Mouse (Mus musculus): Measurements from ENCODE around the gene Oasl2.
A peak's percentile ranks its signal among the peaks of the same experiment; 100 is the strongest.
"Not testable (repeated sequence)": the region's sequence is repeated elsewhere in the genome, so short reads cannot be mapped to it uniquely, and the experiment has no call there.

Gene Oasl2

GRCm38 (mm10) chr5:114896688-114897373 is at the start of gene Oasl2:
Gene Oasl2 (plus strand): TSS chr5:114896936.
- no peak for DNase-seq

DNA sequence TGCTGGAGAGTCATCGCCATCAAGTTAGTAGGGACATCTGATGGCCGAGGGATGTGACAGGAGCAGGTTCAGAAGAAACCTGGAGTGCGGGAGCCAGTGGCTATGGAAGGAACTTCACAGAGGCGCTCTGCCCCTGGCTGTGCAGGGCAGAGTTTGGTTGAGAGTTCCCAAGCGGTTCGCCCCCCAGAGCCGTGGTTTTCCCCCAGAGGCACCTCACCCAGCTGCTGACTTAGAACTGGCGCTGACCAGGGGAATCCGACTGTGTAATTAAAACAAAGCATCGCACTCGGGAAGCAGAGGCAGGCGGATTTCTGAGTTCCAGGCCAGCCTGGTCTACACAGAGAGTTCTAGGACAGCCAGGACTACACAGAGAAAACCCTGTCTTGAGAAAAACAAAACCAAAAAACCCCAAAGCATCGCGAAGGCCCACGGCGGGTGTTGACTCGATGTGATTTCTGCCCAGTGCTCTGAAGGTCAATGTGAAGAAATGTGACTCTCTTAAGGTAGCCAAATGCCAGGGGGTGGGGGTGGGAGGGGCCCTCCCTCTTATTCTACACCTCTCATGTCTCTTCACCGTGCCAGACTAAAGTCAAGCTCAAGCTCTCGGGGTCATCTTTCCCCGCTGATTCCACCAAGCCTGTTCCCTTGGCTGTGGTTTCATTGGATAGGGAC is 45.0 kb upstream of the Oasl2 start:
- no peak for DNase-seq

DNA sequence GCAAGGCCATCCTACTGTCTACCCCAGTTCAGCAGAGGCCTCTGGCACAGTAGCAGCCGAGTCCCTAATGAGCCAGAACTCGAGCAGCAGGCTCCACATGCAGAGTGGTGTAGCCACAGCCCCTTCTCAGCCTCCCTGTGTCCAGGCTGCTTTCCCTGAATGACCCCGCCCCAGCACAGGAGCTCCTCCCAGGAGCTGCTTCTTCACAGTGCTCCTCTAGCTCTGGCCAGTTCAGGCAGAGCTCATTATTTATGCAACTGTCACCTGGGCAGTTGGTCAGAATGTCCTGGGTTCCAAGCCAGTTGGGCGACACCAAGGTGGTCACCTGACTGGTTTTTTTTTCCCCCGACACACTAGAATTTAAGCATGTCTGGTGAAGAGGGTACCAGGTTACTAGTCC is 43.4 kb upstream of the Oasl2 start, which contains the start of gene 4930519G04Rik:
Gene 4930519G04Rik (plus strand): TSS at position 301 of the 400 bp plus-strand sequence.
- DNase-seq, result not testable (repeated sequence)

DNA sequence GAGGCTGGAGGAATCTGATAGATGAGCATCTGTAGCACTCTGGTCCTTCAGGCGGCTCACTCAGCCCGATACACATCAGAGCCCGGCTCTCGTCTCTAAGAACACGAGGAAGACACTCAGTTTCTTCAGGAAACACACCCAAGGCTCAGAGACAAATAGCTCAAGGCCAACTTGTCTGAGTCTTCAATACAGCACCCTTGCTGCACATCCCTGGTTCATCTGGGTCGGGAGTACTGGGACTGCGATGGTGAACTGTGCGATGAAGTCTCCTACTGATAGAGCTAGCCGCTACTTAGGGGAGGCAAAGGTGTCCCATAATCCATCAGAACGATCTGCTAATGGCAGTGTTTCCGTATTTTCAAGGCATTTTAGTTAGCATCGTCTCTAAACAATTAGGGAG is 38.2 kb upstream of the Oasl2 start, which contains the start of gene Gm9936:
Gene Gm9936 (minus strand): TSS at position 101 of the 400 bp plus-strand sequence.
- DNase-seq, result no peak

GRCm38 (mm10) chr5:114859253-114859652 is 37.5 kb upstream of the Oasl2 start:
- DNase-seq, result peak; percentile 82

DNA sequence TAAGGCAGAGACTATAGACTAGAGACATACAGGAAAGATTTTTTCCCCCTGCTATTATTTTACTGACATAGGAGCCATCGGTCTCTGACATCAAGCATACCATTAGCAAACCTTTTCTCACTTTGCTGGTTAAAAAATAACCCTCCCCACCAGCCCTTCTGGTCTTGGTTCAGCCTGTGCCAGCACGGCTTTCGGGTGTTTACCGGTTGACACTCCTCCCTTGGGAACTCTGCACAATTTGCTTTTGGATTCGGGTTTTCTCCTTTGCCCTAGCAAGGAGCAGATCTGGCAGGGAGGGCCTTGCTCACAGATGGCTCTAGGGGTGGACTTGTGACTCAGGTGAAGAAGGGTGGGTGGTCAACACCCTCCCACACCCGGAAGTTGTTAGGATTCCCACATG is 35.0 kb upstream of the Oasl2 start:
- no peak for DNase-seq

DNA sequence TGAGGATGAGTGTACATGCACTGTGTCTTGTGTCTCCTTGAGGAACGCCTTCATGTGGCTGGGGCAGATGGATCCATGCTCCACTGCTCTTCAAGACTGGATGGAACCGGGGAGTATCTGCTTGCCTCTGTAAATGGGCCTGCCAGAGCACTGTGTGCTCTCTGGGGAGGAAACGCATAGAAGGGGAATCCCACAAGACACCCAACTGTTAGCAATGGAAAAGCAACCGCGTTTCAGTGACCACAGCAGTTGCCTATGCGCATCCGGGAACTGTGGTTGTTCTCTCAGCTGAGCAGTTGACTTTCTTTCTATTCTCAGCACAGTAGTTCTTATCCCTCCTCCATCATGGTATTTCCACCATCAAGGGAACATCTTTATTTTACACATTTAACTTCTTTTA is 31.9 kb upstream of the Oasl2 start:
- DNase-seq, result no peak

DNA sequence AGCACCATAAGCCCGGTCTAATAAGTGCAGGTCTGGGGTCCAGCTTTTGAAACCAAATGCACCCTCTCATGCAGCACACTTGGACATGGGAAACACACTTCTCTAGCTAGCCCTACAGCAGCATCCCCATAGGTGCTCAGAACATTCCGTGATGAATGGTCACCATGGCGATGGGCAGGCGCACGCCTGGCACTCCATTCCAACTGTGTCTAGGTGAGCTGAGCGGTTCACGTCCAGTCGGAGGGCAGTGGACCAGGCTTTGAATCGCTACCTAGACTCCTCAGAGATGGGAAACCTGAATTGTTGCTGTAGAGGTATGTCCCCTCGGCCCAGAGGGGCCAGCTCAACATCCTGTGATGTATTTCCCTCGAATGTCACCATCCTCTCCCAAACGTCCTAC is 31.5 kb upstream of the Oasl2 start:
- DNase-seq, result no peak

DNA sequence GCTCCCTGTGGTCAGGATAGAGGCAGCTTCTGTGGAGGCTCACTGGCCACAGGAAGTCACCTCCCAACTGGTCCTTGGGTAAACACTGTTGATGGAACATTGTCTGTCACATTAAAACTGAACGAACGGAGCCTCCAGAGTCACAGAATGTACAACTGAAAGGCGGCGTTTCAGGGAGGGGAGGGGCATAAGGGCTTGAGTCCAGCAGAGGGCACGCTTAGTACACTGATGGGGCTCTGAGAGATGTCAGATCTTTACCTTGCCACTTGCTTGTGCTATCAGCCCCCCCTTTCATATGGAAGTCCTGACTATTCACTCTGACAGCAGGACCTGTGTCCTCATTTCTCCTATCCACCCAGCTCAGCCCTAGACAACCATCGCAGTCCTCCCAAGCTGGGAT is 20.9 kb upstream of the Oasl2 start:
- DNase-seq, result peak; percentile 18

GRCm38 (mm10) chr5:114876331-114876730 is 20.4 kb upstream of the Oasl2 start:
- no peak for DNase-seq

DNA sequence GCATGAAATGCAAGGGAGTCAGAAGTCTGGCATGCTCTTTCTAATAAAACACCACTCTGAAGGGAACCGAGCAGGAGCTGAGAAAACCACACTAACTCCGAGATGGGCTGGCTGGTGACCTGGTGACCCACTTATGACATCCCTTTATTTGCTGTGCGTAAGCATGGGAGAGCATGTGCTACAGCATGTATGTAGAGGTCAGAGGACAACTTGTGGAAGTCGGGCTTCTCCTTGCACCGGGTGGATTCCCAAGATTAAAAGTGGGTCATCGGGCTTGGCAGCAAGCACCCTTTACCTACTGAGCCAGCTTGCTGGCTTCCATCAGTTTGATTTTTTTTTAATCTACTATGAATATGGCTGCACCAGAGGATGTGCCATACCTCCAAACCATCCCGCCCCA is 19.2 kb upstream of the Oasl2 start:
- no peak for DNase-seq

DNA sequence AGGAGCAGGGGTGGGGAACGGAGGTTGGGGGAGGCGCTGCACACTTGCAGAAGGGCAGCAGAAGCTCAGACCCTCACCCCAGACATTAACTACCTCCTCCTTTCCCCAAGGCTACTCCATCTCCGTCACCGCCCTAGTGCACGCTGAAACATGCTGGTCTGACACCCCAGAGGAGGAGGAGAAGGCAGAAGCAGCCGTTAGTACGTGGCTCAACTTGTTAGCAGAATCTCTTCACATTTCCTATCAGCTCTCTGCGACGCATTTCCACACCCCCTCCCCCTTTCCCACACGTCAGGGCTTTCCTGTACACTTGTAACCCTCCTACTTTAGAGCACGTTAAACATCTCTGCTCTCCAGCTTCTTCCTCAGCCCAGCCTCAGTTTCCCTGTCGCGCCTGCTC is 17.3 kb upstream of the Oasl2 start:
- DNase-seq, result no peak

GRCm38 (mm10) chr5:114882319-114882718 is 14.4 kb upstream of the Oasl2 start:
- not testable (repeated sequence) for DNase-seq

- DNase-seq, result no peak
These were observed 13.7 kb upstream of the Oasl2 start for GRCm38 (mm10) chr5:114883022-114883421.

DNA sequence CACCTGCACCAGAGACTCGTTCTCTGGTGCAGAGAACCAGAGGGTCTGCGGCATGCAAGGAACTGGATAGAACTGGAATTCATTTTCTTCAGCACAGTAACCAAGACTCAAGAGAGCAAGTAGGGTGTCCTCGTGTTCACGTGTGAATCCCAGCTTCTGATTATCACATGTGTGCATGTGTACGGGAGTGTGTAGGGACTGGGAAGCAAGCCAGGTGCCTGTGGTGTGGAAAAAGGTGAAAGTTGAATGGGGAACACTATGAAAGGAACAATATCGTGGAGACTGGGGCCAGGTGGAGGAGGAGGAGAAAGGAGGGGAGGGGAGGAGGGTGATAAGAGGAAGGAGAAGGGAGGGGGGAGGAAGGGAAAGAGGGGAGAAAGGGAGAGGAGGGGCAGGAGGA is 9.9 kb upstream of the Oasl2 start:
- no peak for DNase-seq

DNA sequence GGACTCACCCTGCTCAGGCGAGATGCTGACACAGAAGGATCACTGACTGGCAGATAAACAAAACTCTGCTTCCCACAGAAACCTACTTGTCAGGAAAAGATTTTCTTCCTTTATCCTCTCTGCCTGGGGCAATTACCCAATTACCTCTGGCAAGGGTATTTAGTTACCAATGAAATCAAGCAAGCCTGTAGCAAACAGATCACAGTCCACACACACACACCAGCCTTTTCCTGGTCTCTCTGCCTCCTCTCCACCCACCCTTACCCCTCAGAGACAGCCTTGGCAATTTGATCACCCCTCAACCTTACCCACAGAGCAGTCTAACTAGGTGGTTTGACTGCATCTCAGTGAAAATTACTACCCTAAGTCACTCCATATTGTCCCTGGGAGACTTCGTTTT is 7.7 kb upstream of the Oasl2 start:
- DNase-seq, result no peak

GRCm38 (mm10) chr5:114895542-114895941 is 1.2 kb upstream of the Oasl2 start:
- DNase-seq, result no peak

- DNase-seq, result peak; percentile 26
These were observed 648 bp downstream of the Oasl2 start for GRCm38 (mm10) chr5:114897374-114897793.

DNA sequence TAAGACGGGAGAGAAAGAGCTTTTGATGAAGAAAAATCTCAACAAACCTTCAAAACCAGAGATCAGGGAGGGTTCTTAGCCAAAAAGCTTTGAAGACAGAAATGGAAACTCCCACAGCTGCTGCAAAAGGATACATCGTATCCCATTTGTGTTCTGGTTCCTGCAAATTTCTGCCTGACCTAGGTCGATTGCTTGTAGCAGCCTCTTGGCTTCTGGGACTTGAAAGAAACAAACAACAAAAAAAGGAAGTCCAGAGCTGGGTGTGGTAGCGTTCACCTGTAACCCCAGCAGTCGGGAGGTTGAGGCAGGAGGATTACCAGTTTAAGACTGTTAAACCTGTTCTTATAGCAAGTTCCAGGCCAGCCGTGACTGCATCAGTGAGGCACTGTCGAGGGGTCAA is 2.1 kb downstream of the Oasl2 start:
- no peak for DNase-seq

- peak; percentile 50 for DNase-seq
These were observed 5.7 kb downstream of the Oasl2 start for GRCm38 (mm10) chr5:114902413-114902812.

DNA sequence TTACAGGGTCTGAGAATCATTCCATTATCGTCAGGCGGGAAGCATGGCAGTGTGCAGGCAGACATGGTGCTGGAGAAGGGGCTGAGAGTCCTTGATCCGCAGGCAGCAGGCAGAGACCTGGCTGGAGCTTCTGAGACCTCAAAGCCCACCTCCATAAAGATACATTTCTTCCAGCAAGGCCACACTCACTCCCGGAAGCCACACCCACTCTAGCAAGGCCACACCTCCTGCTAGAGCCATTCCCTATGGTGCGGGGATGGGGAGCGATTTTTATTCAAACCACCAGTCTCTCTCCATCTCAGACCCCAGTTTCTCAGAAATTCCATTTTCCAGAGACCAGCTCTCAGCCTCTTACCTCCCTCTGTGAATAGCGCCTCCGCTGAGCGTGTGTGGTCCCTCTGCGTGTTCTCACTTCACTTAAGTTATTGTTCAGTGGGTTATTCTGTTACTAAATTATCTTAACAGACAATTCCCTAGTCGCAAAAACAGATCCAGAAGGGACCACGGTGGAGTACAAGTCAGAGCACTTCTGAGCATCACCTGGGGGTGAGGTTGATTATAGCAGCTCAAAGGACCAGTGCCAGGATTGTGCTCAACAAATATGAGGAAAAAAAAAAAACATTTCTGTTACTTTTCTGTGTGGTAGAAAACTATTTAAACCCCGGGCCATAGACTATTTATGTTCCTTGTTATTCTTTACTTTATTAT is 12.0 kb downstream of the Oasl2 start:
- no peak for DNase-seq

DNA sequence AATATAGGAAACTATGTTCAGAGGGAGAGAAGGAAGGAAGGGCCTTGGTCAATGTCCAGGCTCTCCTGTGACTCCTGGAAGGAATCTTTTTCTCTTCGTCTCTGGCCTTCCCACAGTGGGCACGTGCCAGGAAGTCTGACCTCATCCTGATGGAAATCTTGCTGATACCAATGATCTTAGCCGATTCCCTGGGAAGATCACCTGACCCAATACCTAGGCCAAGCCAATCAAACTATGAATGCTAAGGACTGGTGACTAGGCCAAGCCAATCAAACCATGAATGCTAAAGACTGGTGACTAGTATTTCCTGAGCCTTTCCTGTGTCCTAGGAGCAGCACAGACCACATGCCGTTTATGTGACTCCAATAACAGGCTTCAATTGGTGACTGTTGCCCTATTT is 16.9 kb downstream of the Oasl2 start:
- DNase-seq, result no peak

GRCm38 (mm10) chr5:114914855-114915254 is 18.1 kb downstream of the Oasl2 start:
- DNase-seq, result no peak

GRCm38 (mm10) chr5:114915854-114916253 is 19.1 kb downstream of the Oasl2 start:
- DNase-seq, result no peak
